ENCODE assay signal across 8 mouse cellular contexts in the genomic region with DNA sequence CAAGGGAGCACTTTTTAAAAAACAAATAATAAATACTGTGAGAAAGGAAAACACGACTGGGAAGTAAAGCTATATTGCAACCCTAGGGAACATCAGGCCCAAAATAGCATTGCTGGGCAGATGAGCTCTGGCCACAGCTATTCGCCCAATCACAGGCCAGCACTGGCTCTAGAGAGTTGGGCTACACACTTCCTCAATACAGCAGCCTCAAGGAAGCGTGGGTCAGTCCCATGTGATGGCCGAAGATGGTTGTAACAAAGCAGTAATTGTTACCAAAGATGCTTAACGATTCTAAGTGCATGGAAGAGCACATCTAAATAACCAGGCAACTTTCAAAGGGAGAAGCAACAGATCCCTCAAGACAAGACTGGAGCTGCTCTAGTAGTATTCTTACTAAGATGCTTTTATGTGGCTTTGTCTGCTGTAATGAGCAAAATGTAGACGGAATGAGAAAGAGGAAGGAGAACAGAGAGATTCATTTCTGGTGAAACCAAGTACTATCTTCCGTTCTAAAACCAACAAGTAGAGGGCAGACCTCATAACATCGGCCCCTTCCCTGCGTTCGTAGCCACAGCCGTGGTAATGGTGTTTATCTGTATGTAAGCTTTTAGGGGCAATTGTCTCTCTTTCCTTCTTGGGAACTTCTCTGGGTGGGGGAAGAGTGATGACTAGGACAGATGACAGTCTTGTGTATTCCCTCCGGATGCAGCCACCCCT. TPM values are rescaled to one million over a fixed set of nuclear protein-coding genes. Genes with fewer than 3 reads are reported as not detected.
A peak's percentile ranks its signal among the peaks of the same experiment; 100 is the strongest.
DNase-seq lines count a peak whose midpoint lies in the region; ATAC-seq lines count a peak whose summit lies in the region.

No protein-coding gene starts in this region.

- H3K4me3 ChIP-seq in heart, embryonic 14.5 days (ENCODE audit: control insufficient read depth in 1 of 2, insufficient read depth in 1 of 2, low read depth in 1 of 2, low read length in 2 of 2), result no peak overlapping the region
- peak overlapping the region; percentile 67 for H3K4me3 ChIP-seq in liver, embryonic 15.5 days (replicated peaks)
- no peak overlapping the region for H3K4me3 ChIP-seq in stomach, embryonic 15.5 days (replicated peaks)

- peak overlapping the region; percentile 92 for H3K4me2 ChIP-seq in heart, embryonic 14.5 days (ENCODE audit: low read length)
- H3K4me2 ChIP-seq in liver, embryonic 15.5 days, result peak overlapping the region; percentile 96
- H3K4me2 ChIP-seq in stomach, embryonic 15.5 days, result peak overlapping the region; percentile 86

- H3K4me1 ChIP-seq in heart, embryonic 14.5 days (ENCODE audit: control insufficient read depth in 2 of 2, insufficient read depth in 2 of 2, low read length in 2 of 2), result peaks cover 49 to 68% of the 10 kb centered on the region in 2 experiments
- peaks cover 87% of the 10 kb centered on the region for H3K4me1 ChIP-seq in liver, embryonic 15.5 days (replicated peaks)
- H3K4me1 ChIP-seq in stomach, embryonic 15.5 days, result peaks cover 30% of the 10 kb centered on the region

- DNase-seq in kidney, postnatal 10 days, result peak; percentile 52
- no peak for DNase-seq in kidney, adult 11 months
- peak; percentile 44 for DNase-seq in MN1 (ENCODE audit: low spot score)
- no peak for DNase-seq in frontal cortex, postnatal 14 days (ENCODE audit: low spot score in 2 of 2)
- no peak for DNase-seq in adrenal gland, postnatal 36 days

- no peaks in the 10 kb centered on the region for H3K9me3 ChIP-seq in heart, embryonic 14.5 days (ENCODE audit: control insufficient read depth, low read length)
- H3K9me3 ChIP-seq in liver, embryonic 15.5 days (replicated peaks), result no peaks in the 10 kb centered on the region
- no peaks in the 10 kb centered on the region for H3K9me3 ChIP-seq in stomach, embryonic 15.5 days

- no peaks in the 10 kb centered on the region for H3K36me3 ChIP-seq in heart, embryonic 14.5 days (ENCODE audit: control insufficient read depth, insufficient read depth, low read length)
- H3K36me3 ChIP-seq in liver, embryonic 15.5 days (replicated peaks), result no peaks in the 10 kb centered on the region
- no peaks in the 10 kb centered on the region for H3K36me3 ChIP-seq in stomach, embryonic 15.5 days

- peak overlapping the region; percentile 24 to 89; a peak in 3 of 4 replicates for H3K27ac ChIP-seq in heart, embryonic 14.5 days (replicated peaks in 1 of 2; ENCODE audit: control insufficient read depth in 1 of 2, insufficient read depth in 1 of 2, low read depth in 2 of 2, low read length in 2 of 2)
- peak overlapping the region; percentile 43 for H3K27ac ChIP-seq in liver, embryonic 15.5 days (replicated peaks)
- H3K27ac ChIP-seq in stomach, embryonic 15.5 days, result peak overlapping the region; percentile 23

- WGBS in heart, embryonic 14.5 days, result 42% methylated on average over 12 of the region's 12 CpGs
- WGBS in liver, embryonic 15.5 days (ENCODE audit: insufficient replicate concordance), result 12% methylated on average over 12 of the region's 12 CpGs
- WGBS in stomach, embryonic 15.5 days, result 53% methylated on average over 12 of the region's 12 CpGs

- H3K27me3 ChIP-seq in heart, embryonic 14.5 days (ENCODE audit: control insufficient read depth, insufficient read depth, low read length), result no peaks in the 10 kb centered on the region
- peaks cover 15% of the 10 kb centered on the region; the same call in 1 of the 2 replicates for H3K27me3 ChIP-seq in liver, embryonic 15.5 days
- 0 out of 2 replicates have a peak, but pooled peaks cover 5% of the 10 kb centered on the region for H3K27me3 ChIP-seq in stomach, embryonic 15.5 days (replicated peaks)

- no peak for ATAC-seq in heart, embryonic 14.5 days (ENCODE audit: insufficient number of reproducible peaks, insufficient read depth, low FRiP score, low read depth)
- no peak for ATAC-seq in liver, embryonic 15.5 days (ENCODE audit: insufficient read depth)
- ATAC-seq in stomach, embryonic 15.5 days (ENCODE audit: insufficient read depth, low FRiP score, low read depth), result no peak

- H3K9ac ChIP-seq in heart, embryonic 14.5 days (ENCODE audit: low read length), result no peak overlapping the region
- no peak overlapping the region for H3K9ac ChIP-seq in liver, embryonic 15.5 days
- H3K9ac ChIP-seq in stomach, embryonic 15.5 days, result no peak overlapping the region

RNA-seq across cellular contexts. Expression of gene Rasa3, which starts 3.0 kb away (rescaled TPM):
- 20.9 and 24.9 TPM in 2 replicates for polyA plus RNA-seq in heart, embryonic 14.5 days (2014; fragmentation: Nextera tagmentation; extraction: Ambion mirVana)
- polyA plus RNA-seq in liver, embryonic 15.5 days (2015; fragmentation: Nextera tagmentation; extraction: Ambion mirVana), result 16.4 and 19.0 TPM in 2 replicates
- polyA plus RNA-seq in stomach, embryonic 15.5 days (2015; fragmentation: Nextera tagmentation; extraction: Ambion mirVana), result 26.0 and 27.0 TPM in 2 replicates
- total RNA-seq in adrenal gland, postnatal 36 days (2021), result 10 to 100 TPM; 34.5 to 64.0 TPM

RNA-seq across cellular contexts. Expression of gene Cfap97d2, which starts 31.2 kb away (rescaled TPM):
- polyA plus RNA-seq in heart, embryonic 14.5 days (2014; fragmentation: Nextera tagmentation; extraction: Ambion mirVana), result not detected in 2 replicates
- 0.12 TPM in 1 of 2 replicates, not detected in the other for polyA plus RNA-seq in liver, embryonic 15.5 days (2015; fragmentation: Nextera tagmentation; extraction: Ambion mirVana)
- polyA plus RNA-seq in stomach, embryonic 15.5 days (2015; fragmentation: Nextera tagmentation; extraction: Ambion mirVana), result not detected in 2 replicates
- total RNA-seq in adrenal gland, postnatal 36 days (2021), result under 1 TPM in 1 of 2 experiments, not detected in 1; 0.20 TPM

Comparison
In these comparisons a context has a peak if more than half of its experiments do, and no peak if none do; other contexts are left out.
1. DNase-seq: peak in kidney, postnatal 10 days (single experiment) and MN1 (single experiment); none in kidney, adult 11 months (single experiment), frontal cortex, postnatal 14 days (0 of 2) and adrenal gland, postnatal 36 days (0 of 2).
2. Peak in every context shown above with its lines, with median percentiles within 50 percentile points of each other: H3K27ac ChIP-seq and H3K4me2 ChIP-seq.